Mouse (Mus musculus) gastrocnemius, postnatal 4 days (tissue): ENCODE measurements around the gene Cd247. TPM values are rescaled to one million over a fixed set of nuclear protein-coding genes. Genes with fewer than 3 reads are reported as not detected.

ENCODE experiments used
- DNase-seq, 2 experiments: peaks; one replicate each; pipeline ENCODE4 v3.0.0; 2021 to 2022; ENCODE audit warnings: low spot score in 2 of 2, mixed read lengths in 2 of 2
- total RNA-seq, 2 experiments: library from RNA; stranded (reverse); gene quantifications; 2 replicates each; pipeline ENCODE4 v1.2.3; 2021

Gene Cd247
- total RNA-seq, 2 experiments from 2014 or later: 0.70 to 1.1 TPM

DNA sequence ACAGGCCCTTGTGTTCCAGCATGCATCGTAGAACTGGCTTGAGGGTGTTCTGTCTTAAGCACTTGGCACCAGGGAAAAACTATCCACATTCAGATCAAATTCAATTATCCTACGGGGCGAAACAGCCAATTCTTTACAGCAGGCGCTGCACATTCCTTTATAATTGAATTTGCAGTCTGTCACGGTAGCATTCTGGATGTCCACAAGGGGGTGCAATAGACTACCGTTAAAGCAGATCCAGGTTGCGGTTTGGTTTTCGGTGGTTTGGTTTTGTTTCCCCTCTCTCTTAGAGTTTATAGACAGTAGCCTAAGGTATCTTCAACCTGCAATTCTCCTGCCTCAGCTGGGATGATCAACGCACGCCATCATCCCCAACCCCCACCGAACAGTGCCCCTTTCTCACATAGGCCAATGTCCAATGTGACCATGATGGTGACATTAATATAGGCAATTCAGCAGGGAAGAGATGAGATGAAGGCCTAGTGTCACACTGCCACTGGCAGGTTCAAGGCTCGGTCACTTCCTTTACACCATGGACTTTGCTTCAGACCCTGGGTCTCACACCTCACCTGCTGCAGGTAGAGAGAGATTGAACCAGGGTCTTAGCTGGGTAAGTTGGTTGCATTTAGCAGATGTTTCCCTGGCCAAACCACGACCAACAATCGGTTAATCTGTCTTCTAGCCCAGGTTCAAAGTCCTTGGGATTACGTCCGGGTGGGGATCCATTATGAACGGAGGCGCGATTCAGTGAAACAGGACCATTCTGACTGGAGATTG lies 12.8 kb upstream of the Cd247 start:
- no peak for DNase-seq

- DNase-seq: no peak
Observed at GRCm38 (mm10) chr1:165779954-165780585, 8.4 kb upstream of the Cd247 start.

GRCm38 (mm10) chr1:165780586-165781111 lies 7.8 kb upstream of the Cd247 start:
- DNase-seq: peak in 1 of 2 experiments; percentile 31

- no peak for DNase-seq
Observed at GRCm38 (mm10) chr1:165781426-165781825, 7.1 kb upstream of the Cd247 start.

GRCm38 (mm10) chr1:165781911-165782310 lies 6.6 kb upstream of the Cd247 start:
- no peak for DNase-seq

DNA sequence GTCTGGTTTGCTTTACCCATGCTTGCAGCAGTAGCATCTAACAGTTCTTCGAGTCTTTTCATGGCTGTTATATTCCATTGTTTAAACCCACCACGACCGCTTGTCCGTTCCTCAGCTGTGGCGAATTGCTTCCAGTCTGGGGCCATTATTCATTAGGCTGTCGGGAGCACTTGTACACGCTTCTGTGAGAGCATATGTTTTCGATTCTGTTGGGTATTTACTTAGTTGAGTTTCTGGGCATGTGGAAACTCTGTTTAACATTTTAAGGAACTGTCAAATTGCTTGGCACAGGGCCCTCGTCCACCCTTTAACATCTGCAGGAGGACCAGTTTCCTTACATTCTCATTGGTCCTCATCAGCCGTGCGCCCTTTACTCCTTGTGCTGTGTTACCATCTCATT lies 2.2 kb upstream of the Cd247 start:
- DNase-seq: no peak

- DNase-seq: no peak
Observed at GRCm38 (mm10) chr1:165789066-165789660, 682 bp downstream of the Cd247 start.

- no peak for DNase-seq
Observed at GRCm38 (mm10) chr1:165789963-165790362, 1.5 kb downstream of the Cd247 start.

DNA sequence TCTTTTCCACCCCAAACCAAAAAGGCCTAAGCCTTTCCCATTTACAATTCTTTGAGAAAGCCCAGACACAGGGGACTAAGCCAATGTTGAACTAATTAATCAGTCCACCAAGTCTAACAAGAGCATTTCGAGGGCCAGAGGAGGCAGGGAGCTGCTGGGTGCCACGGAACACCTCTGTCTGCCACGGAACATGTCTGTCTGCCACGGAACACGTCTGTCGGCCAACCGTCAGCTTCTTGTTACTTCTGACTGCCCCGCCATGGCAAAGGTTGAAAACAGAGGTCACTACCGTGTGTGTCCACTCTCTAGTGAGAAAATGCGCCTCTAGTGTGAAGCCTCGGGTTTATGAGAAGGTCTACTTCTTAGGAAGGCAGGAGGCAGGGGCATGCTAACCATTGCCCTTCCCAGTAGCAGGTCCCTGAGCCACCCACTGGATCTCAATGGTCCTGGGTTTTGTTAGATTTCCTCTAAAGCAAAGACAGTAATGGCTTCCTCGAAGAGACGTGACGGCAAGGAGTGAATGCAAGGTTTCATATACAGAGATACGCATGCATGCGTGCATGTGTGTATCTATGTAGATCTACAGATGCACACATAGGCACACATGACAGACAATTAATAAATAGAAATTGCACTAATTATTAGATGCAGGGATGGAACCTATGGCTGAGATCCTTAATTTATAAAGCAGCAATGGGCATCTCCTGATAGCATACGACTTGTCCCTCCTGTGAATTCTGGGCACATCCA lies 2.2 kb downstream of the Cd247 start:
- no peak for DNase-seq

- no peak for DNase-seq
Observed at GRCm38 (mm10) chr1:165791411-165791810, 2.9 kb downstream of the Cd247 start.

DNA sequence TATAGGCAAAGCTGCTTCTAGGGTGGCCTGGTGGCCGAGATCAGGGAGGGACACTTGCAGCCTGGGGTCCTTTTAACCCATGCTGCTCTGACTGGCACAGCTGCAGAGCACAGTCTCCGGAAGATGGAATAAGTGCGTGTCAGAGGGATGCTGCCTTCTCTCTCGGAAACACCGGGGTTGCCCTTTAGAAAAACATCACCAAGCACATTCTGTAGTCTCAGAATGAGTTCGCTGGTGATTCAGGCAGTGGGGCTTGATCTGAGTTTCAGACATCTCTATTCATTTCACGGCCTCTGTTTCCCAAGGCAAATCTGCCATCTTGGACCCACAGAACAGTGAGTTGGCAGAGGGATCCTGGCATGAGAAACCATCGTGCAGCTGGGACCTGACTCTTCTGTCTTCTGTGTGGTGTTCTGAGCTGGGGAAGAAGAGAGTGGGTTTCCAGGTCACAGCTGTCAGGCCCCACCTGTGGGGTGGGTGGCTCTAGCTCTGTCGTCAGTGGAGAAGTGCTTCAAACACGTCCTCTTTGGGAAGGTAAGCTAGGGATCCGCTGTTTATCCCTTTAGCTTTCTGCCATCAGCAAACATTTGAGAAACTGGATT lies 13.3 kb downstream of the Cd247 start:
- no peak for DNase-seq

DNA sequence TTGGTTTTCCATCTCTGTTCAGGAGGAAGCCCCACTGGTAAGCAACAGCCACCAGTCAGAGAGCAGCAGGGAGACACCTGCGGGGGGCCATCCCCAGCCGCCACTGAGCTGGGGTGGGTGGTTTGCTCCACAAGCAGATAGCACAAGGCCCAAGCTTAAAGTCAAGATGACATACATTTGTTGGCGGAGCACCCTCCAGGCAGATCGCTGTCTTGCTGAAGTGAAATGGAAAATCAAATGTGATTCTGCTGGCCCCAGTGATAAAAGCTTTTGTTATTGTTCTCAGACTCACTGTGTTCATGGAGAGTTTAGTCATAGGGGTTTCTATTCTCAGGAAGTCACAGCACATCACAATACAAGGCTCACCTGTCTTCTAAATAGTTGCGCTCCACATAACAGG lies 14.6 kb downstream of the Cd247 start:
- DNase-seq: no peak

DNA sequence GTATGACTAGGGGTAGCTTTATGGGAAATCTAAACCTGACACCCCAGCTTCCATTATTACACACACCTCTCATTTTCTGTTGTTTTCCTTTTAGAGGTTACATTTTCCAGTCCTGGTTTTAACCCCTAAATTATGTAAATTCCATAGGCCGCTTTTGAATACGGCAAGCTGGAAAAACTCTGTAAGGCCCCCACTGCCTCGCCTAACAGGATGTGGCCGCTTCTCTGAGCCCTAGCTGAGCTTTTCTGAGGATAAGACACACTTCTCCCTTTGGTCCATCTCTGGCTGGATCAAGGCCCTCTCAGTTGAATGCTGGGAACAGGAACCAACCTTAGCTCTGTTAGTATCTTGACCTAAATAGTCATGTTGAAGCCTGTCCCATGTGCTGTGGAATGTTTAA lies 15.7 kb downstream of the Cd247 start:
- no peak for DNase-seq

DNA sequence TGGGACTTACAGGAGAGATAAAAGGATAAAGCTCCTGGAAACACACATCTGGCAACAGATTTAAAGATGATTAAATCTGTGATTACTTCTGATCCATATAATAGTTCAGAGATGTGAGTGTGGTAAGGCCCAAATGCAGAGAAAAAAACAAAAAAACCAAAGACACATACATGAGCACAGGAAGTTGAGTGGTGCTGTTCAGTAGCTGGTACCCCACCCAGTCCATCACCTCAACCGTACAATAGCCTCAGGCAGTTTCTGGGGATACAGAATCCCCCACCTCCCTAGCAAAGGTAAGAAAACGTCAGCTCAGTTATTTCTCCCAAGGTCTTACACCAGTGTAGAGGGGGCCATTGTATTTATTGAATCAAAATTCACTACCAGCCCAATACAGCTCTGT lies 22.2 kb downstream of the Cd247 start:
- no peak for DNase-seq

GRCm38 (mm10) chr1:165811170-165811569 lies 22.7 kb downstream of the Cd247 start:
- DNase-seq: no peak

GRCm38 (mm10) chr1:165812775-165813174 lies 24.3 kb downstream of the Cd247 start:
- no peak for DNase-seq

DNA sequence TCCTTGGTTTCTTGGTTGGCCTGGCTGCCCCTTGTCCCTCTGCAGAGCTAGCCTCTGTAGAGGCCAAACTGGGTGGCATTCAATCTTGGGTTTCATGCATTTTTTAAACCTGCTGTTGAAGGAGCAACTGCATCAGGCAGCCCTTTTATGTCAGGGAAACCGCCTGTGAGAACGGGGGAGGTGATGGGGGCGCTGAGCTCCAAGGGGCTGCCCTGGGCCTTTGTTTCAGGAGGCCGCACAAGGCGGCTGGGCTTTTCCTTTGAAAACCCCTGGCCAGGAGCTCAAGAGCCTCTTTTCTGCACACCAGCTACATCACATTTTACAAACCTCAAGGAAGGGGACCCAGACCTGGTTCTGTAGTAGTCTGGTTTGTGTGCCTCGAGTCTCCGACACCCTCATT lies 25.6 kb downstream of the Cd247 start:
- no peak for DNase-seq

GRCm38 (mm10) chr1:165814521-165815278 lies 26.2 kb downstream of the Cd247 start:
- DNase-seq: no peak

GRCm38 (mm10) chr1:165816391-165816790 lies 27.9 kb downstream of the Cd247 start:
- DNase-seq: no peak

GRCm38 (mm10) chr1:165817264-165817663 lies 28.8 kb downstream of the Cd247 start:
- DNase-seq: no peak
